Mouse (Mus musculus): ENCODE data around the gene Msrb3.

The Msrb3 gene

DNA sequence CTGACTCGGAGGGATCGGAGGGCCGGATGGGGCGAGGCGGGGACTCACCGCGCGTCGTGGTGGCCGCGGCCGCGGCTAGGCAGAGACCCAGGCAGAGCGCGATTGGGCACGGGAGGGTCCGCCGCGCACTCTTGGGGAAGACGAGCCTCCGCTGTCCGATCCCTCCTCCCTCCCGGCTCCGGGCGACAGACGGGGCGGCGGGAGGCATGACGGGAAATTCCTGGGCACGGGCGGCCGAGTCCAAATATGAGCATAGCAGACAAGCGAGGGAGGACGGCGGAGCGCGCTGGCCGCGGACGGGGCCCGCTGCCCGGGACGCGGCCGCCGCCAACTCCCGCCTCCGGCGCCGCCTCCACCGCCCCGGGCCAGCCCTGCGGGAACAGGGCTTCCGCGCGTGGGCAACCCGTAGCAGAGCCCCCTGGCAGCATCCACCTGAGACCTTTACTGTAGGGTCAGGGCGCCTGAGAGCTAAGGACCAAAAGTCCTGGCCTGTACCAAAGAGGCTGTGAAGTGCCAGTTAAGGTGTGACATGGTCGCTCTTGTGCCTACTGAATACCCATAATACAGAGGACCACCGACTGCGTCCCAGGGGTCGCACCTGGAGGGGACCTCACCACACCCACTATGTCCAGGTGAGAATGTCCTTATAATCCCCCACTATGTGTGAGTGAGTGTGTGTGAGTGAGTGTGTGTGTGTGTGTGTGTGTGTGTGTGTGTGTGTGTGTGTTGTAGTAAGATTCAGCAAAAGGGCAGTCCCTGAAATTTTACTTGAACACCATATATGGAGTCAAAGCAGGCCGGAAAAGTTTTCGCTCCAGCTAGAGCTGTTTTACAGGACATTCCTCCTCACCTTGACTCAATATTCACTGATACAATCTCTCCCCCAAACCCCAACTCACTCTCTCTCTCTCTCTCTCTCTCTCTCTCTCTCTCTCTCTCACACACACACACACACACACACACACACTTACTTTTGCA lies at the start of gene Msrb3:
Msrb3 (minus strand) TSS at position 317 of the 978 bp plus-strand sequence.
- peak; percentile 63 for DNase-seq

DNA sequence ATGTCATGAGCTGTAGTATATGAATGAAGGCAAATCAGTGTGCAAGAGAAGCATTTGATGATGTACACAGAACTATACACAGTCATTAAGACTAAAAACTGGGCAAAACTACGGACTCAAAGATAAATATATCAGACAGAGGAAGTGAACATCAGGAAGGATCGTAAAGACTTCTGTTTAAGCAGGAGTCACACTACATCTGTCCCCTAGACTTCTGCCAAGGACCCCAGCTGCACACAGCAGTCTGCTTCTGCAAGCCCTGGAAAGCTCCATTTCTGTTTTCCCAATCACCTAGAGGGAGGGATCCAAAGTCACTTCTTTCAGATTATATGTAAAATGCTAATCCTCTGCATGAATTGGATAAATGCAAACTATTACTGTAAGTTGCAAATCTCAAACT lies 49.6 kb upstream of the Msrb3 start:
- DNase-seq: no peak

DNA sequence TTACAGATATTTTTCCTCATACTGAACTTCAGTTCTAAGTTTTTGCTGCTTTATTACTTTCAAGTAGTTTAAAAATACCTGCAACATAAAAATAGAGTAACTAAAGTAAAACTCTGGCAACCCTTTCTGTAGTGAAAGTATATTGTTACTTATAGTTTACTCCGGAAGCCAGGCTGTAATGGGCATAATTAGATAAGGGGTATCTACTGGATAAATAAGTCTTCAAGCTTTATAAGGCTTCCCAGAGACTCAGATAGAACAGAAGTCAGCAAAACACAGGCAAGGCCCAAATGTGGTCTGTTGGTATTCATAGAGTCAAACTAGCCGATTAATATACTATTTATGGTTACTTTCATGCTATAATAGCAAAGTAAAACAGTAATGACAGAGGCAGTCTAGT lies 48.9 kb upstream of the Msrb3 start:
- DNase-seq: no peak

DNA sequence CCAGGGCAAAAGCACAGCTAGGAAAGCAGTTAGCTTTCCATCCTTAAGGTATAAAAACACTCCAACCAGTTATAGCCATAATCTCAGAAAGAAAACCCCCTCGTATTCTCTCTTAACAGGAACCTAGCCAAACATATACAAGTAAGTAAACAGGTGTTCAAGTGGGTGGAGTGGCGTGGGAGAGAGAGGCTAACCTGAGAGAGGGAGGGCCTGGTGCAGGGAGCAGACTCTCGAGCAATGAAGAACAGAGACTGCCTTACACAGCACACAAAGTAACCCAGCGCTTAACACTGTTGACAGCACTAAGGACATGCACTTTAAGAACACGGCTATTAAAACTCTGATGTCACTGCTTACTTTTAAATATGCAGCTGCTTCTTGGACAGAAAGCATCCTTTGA lies 47.9 kb upstream of the Msrb3 start:
- DNase-seq: no peak

DNA sequence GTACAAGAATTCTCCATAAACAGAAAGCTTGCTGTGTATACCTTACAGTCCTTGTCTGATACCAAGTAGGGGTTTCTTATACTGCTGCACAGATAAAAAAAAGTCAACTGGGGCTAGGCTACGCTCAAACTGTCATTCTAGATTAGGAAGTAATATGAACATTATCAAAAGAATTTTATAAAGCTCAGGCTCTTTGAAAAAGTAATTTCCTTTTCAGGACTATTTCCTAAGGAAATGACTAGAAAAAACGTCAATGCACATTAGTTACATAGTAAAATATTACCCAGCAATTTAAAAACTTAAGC lies 40.0 kb upstream of the Msrb3 start:
- no peak for DNase-seq

DNA sequence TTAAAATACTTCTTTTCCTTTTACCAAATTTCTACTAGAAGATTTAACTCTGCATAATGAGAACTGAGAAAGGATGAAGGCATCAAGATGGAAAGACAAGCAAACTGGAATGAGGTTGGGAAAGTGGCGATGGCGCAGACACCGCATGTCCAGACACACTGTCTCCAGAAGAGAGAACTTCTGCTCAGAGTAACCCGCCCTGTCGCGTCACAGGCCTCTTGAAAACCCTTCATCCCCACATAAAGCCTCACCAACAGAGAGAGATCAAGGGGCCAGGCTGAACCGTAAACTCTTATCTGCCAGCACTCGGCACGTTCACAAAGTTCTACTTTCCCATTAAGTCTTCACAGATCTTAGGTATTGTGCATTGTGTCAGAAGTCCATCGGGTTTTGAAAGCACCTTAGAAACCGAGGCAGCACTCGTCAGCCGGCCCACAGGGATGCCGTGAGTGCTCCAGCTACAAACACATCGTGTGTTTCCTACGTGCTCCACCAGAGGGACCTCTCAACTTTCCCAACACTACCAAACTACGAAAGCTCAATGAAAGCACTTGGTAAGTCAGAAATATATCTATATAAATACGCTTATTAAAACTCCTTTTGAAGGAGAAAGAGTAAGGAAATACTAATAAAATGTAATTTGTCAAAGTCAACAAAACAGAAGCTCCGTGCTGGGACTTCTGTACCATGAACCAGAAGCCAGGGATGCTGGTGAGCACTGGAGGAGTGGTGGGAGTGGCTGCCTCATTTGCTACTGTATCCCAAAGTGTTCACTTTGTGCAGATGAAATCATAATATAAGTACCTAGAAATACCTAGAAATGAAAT lies 39.4 kb upstream of the Msrb3 start:
- peak; percentile 43 for DNase-seq

DNA sequence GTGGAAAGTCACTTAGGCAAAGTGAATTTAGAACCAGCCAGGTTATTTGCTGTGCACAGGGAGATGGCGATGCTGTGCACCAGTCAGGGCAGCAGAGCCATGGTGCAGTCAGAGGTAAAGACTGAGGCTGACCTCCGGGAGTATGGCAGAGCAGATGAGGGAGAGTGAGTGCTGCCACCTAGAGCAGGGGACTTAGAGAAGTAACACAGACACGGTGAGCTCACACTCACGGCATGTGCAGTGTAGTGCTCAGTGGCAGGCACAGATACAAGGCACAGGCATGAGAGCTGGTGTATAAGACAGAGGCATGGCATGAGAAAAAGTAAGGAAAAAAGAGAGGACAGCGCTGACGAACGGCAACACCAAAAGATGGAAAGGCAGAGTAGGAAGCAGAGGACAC lies 30.6 kb upstream of the Msrb3 start:
- DNase-seq: no peak

DNA sequence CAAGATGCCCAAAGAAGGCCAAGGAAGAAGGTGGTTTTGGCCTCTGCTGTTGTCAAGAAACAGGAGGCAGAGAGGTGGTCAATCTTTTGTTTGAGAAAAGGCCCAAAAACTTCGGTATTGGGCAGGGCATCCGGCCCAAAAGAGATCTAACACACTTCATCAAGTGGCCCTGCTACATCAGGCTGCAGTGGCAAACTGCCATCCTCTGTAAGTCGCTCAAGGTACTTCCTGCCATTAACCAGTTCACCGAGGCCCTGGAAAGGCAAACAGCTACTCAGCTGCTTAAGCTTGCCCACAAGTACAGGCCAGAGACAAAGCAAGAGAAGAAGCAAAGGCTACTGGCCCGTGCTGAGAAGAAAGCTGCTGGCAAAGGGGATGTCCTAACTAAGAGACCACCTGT lies 29.3 kb upstream of the Msrb3 start:
- no peak for DNase-seq

DNA sequence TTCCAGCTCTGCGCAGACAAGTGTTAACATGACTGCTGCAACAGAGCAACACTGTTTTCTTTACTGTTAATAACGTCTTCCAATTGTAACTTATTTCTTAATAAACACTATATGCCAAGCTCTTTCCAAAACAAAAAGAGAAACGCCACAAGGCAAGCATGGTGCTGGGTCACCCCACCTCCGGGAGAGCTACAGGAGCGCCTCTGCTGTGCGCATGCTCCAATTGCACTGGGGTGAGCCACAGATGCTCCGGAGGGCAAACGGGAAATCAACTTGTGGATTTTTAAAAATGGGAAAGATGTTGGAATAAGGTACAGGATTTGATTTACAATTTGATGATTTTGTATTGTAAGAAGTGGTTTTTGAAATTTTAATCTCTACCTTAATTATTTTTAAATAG lies 27.3 kb upstream of the Msrb3 start:
- no peak for DNase-seq

DNA sequence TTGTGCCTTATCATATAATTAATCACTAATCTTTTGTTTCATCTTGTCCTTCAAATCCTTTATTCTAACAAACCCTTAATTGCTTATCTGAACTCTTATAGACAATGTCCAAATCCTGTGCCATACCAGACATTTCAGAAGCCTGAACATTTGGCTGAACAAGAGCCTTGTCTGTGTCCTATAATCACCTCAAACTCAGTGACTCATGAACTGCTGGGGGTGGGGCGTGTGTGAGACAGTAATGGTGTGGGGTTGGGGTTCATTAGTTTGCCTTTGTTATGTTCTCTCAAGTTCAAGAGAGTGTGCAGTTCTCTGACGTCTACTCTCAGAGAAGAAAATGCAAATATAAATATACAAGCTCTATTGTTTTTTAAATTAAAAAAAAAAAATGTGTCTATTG lies 22.6 kb upstream of the Msrb3 start:
- no peak for DNase-seq

DNA sequence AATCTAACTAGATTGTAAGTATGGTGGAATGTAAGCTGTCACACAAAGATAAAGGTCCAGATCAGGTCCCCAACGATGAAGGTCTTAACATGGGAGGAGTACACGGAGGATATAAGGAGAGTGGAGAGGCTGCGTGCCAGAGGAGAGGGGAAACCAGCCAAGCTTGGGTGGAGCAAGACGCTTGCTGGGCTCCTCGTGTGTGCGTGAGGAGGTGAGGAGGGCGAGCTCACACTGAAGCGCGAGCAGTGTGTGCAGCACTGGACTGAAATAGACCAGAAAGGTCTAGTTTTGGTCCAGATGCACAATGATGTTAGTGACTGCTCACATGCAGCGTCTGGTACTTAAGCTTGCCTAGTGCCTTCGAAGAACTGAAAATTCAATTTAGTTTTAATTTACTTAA lies 21.7 kb upstream of the Msrb3 start:
- no peak for DNase-seq

DNA sequence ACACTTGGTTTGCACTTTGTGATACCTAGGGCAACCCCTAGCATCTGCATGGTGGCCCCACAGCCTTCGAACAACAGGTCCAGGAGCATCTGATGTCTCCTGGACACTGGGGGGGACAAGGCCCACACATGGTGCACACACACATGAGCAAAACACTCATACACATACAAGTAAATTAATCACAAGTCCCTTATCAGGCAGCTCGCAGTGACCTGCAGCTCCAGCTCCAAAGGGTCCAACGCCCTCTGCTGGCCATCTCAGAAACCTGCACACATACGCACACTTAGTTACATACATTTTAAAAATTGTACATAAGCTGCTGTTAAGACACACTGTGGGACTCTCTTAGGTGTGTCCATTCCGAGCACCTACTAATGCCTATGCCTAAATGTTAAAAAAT lies 17.3 kb upstream of the Msrb3 start:
- DNase-seq: no peak

DNA sequence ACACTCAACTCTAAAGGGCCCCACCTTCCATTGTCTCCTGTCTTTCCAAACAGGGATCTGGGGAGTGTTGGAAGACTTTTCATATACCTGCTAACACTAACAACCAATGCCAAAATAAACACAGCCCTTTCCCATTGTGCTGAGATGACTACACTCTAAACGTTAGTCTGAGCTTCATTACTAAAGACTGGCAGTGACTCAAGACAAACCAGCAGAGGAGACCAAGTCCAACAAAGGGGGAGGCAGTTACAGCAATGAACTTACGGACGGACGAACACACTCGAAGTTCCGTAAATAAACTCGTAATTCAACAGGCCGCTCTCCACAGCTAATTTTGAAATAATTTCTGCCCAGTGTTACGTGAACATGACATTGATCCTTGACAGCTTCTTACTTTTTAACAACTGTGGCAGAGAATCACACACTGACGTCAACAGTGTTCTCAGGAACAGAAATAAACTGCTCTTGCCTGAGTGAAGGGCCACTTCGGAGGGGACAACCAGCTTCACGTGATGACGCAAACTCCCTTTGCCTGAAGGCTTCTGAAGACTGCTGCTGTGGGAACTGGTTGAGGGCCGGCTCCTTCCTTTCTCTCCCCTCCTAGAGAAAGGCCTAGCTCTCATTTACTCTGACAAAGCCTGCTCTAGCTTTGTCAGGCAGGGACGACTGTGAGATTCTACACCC lies 16.2 kb upstream of the Msrb3 start:
- no peak for DNase-seq

DNA sequence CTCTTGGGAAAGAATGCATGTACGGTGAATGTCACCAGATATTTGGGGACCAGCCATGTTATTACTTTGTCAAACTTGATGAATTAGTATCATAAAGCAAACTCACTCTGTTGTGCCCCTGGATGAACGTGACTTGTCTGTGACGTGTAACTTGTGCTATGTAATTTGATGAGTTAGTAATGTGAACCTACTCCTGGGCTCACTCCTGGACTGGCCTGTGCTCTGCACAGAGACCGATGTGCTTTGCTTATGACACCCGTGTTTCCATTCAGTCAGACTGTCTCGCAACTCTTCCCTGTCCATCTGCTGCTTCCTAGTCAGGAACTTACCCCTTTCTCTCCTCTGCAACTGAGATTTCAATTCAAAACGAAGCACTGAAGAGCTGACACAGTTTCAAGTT lies 15.4 kb upstream of the Msrb3 start:
- DNase-seq: no peak

DNA sequence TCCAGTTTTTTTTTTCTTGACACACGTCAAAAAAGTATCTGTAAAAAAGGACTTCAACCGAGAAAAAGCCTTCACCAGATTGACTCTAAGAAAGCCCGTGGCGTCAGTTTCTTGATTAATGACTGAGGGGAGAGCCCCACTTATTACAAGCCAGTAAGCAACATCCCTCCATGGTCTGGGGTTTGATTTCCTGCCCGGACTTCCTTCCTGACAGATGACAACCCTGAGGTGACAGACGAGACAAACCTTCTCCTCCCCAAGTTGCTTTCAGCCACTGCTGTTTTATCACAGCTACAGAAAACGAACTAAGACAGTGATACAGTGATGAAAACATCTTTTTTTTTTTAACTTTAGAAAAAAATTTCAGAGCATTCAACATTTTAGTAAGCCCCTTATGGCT lies 14.9 kb upstream of the Msrb3 start:
- DNase-seq: no peak

DNA sequence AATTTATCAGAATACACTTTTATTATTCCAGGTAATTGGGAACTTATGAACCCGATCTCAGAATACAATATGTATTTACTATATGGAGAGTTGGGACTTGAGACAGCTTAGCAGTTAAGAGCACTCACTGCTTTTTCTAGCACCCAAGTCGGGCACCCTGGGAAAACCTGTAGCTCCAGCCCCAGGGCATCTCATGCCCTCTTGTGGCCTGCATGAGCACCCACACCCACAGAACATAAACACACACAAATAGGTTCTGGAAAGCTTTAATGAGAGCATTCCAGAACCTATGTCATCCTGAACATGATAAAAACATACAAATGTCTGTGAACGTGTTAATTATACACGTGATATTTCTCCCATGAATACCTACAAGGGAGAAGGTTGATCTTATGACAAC lies 13.1 kb upstream of the Msrb3 start:
- no peak for DNase-seq

DNA sequence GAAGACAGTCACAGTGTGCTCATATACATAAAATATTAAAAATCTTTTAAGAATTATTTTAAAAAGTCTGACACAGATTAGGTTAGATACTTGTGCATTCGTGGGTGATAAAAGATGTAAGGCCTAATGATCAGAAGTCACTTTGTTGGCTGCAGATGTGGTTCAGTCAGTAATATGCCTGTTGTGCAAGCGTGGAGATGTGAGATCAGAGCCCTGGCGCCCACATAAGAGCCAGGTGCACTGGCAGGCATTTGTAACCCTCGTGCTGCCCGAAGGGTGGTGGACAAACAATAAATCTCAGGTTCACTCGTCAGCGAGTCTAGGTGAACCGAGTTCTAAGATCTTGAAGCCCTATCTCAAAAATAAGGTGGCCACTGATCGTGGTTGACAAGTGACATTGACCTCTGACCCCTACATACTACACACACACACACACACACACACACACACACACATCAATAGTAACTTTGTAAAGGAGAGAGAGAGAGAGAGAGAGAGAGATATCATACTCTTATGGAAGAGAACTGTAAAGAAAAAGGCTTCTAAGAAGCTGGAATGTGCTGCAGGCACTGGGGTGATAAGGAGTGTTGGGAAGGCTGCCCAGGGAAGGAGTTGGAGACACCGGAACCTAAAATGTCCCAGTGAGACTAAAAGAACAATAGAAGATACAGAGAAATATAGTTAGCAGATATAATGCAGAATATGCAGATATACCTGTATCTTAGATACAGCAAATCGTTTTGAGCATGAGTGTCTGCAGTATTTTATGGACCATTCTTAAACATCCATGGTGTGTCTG lies 10.1 kb upstream of the Msrb3 start:
- no peak for DNase-seq

DNA sequence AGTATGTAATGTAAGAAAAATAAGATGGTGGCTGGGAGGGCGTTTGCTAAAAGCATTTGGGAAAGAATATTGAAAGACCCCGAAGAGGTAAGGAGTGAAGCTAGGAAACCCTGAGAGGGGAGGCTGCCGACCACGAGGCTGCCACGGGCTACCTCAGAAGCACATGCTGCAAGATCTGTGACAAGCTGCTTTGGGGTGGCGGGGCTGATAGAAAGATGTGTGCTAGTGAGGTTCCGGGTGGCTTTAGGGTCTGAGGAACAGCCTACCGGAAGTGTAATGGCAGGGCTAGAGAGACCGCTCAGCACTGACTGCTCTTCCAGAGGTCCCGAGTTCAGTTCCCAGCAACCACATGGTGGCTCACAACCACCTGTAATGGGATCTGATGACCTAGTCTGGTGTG lies 5.8 kb upstream of the Msrb3 start:
- DNase-seq: no peak

DNA sequence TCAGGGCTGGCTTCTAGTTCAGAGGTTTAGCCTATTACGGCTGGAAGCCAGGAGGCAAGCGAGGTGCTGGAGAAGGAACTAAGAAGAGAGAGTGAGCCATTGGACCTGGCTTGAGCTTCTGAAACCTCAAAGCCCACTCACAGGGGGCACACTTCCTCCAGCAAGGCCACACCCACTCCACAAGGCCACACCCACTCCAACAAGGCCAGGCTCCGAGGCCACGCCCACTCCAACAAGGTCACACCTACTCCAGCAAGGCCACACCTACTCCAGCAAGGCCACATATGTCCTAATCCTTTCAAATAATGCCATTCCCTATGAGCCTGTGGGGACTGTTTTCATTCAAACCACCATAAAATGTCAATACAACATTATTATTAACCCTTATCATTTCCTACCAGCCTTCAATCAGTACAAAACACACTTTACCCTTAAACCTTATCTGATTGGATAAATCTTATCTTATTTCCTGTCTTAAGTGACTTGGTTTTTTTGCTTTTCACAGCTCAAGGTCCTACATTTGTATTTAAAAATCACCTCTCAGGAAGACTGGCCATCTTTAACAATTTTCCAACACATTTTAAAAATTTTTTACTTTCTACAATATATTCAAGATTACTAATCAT lies 5.1 kb upstream of the Msrb3 start:
- no peak for DNase-seq

DNA sequence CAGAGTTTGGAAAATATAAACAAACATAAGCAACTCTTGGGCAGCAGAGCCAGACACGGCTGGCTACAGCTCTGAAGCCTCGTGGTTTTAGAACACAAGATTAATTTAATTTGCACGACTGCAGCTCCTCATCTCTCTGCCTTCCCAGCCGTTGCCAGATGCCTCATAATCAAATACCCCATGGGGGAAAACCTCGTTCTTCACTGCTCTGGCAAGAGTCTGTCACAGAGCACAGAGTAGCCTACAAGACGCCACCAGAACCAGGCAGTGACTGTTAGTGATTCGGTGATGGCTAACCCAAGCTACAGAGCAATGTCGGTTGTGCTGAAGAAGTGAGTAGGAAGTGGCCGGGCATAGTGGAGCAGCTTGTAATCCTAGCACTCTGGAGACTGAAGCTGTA lies 2.8 kb upstream of the Msrb3 start:
- DNase-seq: no peak

DNA sequence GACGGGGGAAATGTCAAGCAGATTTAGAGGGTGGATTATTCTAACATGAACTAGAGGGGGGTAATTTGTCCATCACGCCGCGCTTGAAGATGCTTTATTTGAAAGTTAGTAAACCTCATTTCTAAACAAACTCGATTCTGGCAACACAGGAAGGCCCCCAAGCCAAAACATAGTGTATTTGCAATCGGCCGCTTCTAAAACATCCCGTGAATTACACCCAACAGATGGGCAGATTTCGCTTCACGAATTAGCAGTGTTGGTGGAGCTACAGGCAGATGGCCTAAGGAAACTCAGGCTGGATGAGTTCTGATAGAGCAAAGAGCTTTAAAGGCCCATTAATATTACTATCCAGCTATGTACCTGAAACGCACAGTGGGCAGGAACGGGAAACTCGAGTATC lies 1.2 kb upstream of the Msrb3 start:
- no peak for DNase-seq

DNA sequence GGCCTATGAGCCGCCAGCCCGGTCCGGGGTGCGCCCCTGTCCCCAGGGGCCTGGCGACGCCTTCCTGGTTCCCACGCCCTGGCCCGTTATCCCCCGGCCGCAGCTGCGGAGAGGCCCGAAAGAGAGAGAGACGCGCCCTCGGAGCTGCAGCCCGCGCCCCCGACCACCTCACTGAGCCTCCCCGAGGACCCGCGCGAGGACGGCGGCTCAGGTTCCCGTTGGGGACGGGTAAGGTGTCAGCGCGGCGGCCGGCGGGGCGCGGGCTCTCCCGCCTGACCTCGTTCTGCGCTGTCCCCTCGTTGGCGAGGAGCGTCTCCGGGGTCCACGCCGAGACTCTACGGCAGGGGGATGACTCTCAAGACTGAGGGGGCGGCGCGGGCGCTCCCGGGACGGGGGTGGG lies 544 bp downstream of the Msrb3 start:
- DNase-seq: no peak
